Mouse (Mus musculus) midbrain, embryonic 12.5 days (tissue): ENCODE measurements at regions not wholly inside any gene's neighbourhood (a gene's known extent, or its start where the extent isn't known, plus 50 kb on each side); places are given as distances from the start of the nearest gene placed in this dataset.

Source experiments
- ATAC-seq: fragments of 200-750 bp; cut with Nextera tagmentation; 2 replicates; pipeline ENCODE4 v1.8.0; 2017; ENCODE audit warnings: low read depth, moderate TSS enrichment, moderate library complexity; ENCODE audit not compliant: low FRiP score
- H3K27ac ChIP-seq: fragments of 300-500 bp; sonication (generic); replicated peaks from 2 replicates; pipeline ENCODE4 v1.5.1; 2016; ENCODE audit warnings: mild to moderate bottlenecking
- H3K27me3 ChIP-seq: fragments of 300-500 bp; sonication (generic); 2 replicates; pipeline ENCODE4 v1.6.1; 2016; ENCODE audit warnings: mild to moderate bottlenecking
- H3K36me3 ChIP-seq: fragments of 300-500 bp; sonication (generic); 2 replicates; pipeline ENCODE4 v1.6.1; 2016
- H3K4me1 ChIP-seq: fragments of 300-500 bp; sonication (generic); 2 replicates; pipeline ENCODE4 v1.6.1; 2016
- H3K4me2 ChIP-seq: fragments of 300-500 bp; sonication (generic); replicated peaks from 2 replicates; pipeline ENCODE4 v1.6.1; 2016; ENCODE audit warnings: mild to moderate bottlenecking, moderate library complexity
- H3K4me3 ChIP-seq: fragments of 300-500 bp; sonication (generic); 2 replicates; pipeline ENCODE4 v1.5.1; 2016; ENCODE audit warnings: mild to moderate bottlenecking
- H3K9ac ChIP-seq: fragments of 300-500 bp; sonication (generic); replicated peaks from 2 replicates; pipeline ENCODE4 v1.6.1; 2016; ENCODE audit warnings: mild to moderate bottlenecking, moderate library complexity
- H3K9me3 ChIP-seq: fragments of 300-500 bp; sonication (generic); 2 replicates; pipeline ENCODE4 v1.6.1; 2016; ENCODE audit warnings: mild to moderate bottlenecking
- WGBS: fragments of 180-500 bp; shearing (Covaris S2); methylation state at CpG from one replicate; pipeline ENCODE4 v1.1.7; 2016; 5-methylcytosine and 5-hydroxymethylcytosine counted together

GRCm38 (mm10) chr3:46583351-46583750, 135.3 kb upstream of the Pabpc4l start:
- H3K9me3 ChIP-seq, result no peaks in the 10 kb centered on the region
- 87% methylated on average over 1 of the region's 1 CpGs for WGBS
- no peak overlapping the region for H3K27ac ChIP-seq

GRCm38 (mm10) chr3:46566636-46567235, 118.7 kb upstream of the Pabpc4l start:
- H3K27ac ChIP-seq, result no peak overlapping the region
- peak; percentile 79 for ATAC-seq
- 36% methylated on average over 6 of the region's 6 CpGs for WGBS

More at GRCm38 (mm10) chr3:46583351-46583750, 135.3 kb upstream of the Pabpc4l start:
- no peak overlapping the region for H3K4me3 ChIP-seq
- no peak overlapping the region for H3K9ac ChIP-seq
- no peaks in the 10 kb centered on the region for H3K36me3 ChIP-seq
- no peaks in the 10 kb centered on the region for H3K4me1 ChIP-seq
- no peaks in the 10 kb centered on the region for H3K27me3 ChIP-seq
- ATAC-seq, result no peak
- H3K4me2 ChIP-seq, result no peak overlapping the region

GRCm38 (mm10) chr3:46553590-46553989, 105.6 kb upstream of the Pabpc4l start:
- no peak for ATAC-seq
- Histone ChIP-seq H3K27me3 (no peaks in the 10 kb centered on the region), H3K9me3 (no peaks in the 10 kb centered on the region), H3K27ac (no peak overlapping the region), H3K36me3 (no peaks in the 10 kb centered on the region), H3K9ac (no peak overlapping the region), H3K4me1 (no peaks in the 10 kb centered on the region), H3K4me2 (no peak overlapping the region), H3K4me3 (no peak overlapping the region)
- 91% methylated on average over 3 of the region's 3 CpGs for WGBS

More at GRCm38 (mm10) chr3:46566636-46567235, 118.7 kb upstream of the Pabpc4l start:
- H3K9me3 ChIP-seq, result no peaks in the 10 kb centered on the region
- no peaks in the 10 kb centered on the region for H3K36me3 ChIP-seq
- H3K9ac ChIP-seq, result no peak overlapping the region
- H3K4me2 ChIP-seq, result no peak overlapping the region
- H3K4me1 ChIP-seq, result 0 out of 2 replicates have a peak, but pooled peaks cover 2% of the 10 kb centered on the region
- H3K27me3 ChIP-seq, result no peaks in the 10 kb centered on the region
- H3K4me3 ChIP-seq, result no peak overlapping the region

- no peak overlapping the region for H3K9ac ChIP-seq
- H3K27ac ChIP-seq, result no peak overlapping the region
- H3K4me2 ChIP-seq, result no peak overlapping the region
- WGBS, result 86% methylated on average over 3 of the region's 3 CpGs
- no peaks in the 10 kb centered on the region for H3K36me3 ChIP-seq
- ATAC-seq, result no peak
- H3K4me1 ChIP-seq, result no peaks in the 10 kb centered on the region
- no peaks in the 10 kb centered on the region for H3K9me3 ChIP-seq
- H3K4me3 ChIP-seq, result no peak overlapping the region
- H3K27me3 ChIP-seq, result no peaks in the 10 kb centered on the region
Observed at GRCm38 (mm10) chr3:46538660-46539059, 90.6 kb upstream of the Pabpc4l start.

- H3K4me3 ChIP-seq, result no peak overlapping the region
- no peak for ATAC-seq
- H3K9ac ChIP-seq, result no peak overlapping the region
- H3K27ac ChIP-seq, result no peak overlapping the region
- no peak overlapping the region for H3K4me2 ChIP-seq
- H3K9me3 ChIP-seq, result no peaks in the 10 kb centered on the region
- H3K36me3 ChIP-seq, result no peaks in the 10 kb centered on the region
- 81% methylated on average over 1 of the region's 1 CpGs for WGBS
- H3K4me1 ChIP-seq, result no peaks in the 10 kb centered on the region
- no peaks in the 10 kb centered on the region for H3K27me3 ChIP-seq
Observed at GRCm38 (mm10) chr3:46511157-46511556, 63.1 kb upstream of the Pabpc4l start.

- H3K4me2 ChIP-seq, result no peak overlapping the region
- no peak overlapping the region for H3K4me3 ChIP-seq
- no peak for ATAC-seq
- no peaks in the 10 kb centered on the region for H3K27me3 ChIP-seq
- H3K4me1 ChIP-seq, result no peaks in the 10 kb centered on the region
- 94% methylated on average over 3 of the region's 3 CpGs for WGBS
- H3K36me3 ChIP-seq, result no peaks in the 10 kb centered on the region
- no peak overlapping the region for H3K9ac ChIP-seq
- H3K27ac ChIP-seq, result no peak overlapping the region
- no peaks in the 10 kb centered on the region for H3K9me3 ChIP-seq
Observed at GRCm38 (mm10) chr3:46503713-46504112, 55.7 kb upstream of the Pabpc4l start.
